Mouse (Mus musculus) cerebellum, adult 2 months (tissue): Measurements from ENCODE around the gene Adamts13. TPM values are rescaled to one million over a fixed set of nuclear protein-coding genes. Genes with fewer than 3 reads are reported as not detected.

Experiments
- DNase-seq, 2 experiments: peaks; one replicate each; pipeline ENCODE4 v3.0.0; 2021
- H3K27ac ChIP-seq: fragments of 200-500 bp; 2 replicates; pipeline ENCODE4 v1.5.1; 2012; ENCODE audit warnings: low read length, control low read depth, inconsistent platforms; ENCODE audit not compliant: insufficient read depth
- H3K27me3 ChIP-seq: fragments of 200-500 bp; 2 replicates; pipeline ENCODE4 v1.6.1; 2012; ENCODE audit warnings: inconsistent platforms, mild to moderate bottlenecking, low read length, moderate library complexity; ENCODE audit not compliant: control insufficient read depth, insufficient read depth
- H3K4me1 ChIP-seq: fragments of 200-500 bp; 2 replicates; pipeline ENCODE4 v1.6.1; 2011; ENCODE audit warnings: low read length; ENCODE audit not compliant: control insufficient read depth, insufficient read depth
- H3K4me3 ChIP-seq: fragments of 200-500 bp; replicated peaks from 2 replicates; pipeline ENCODE3; 2011; ENCODE audit warnings: mild to moderate bottlenecking, low read depth, low read length, control low read depth; ENCODE audit not compliant: insufficient read depth
- CTCF ChIP-seq: fragments of 200-500 bp; IDR thresholded peaks from 2 replicates; pipeline ENCODE4 v1.5.1; 2011; ENCODE audit warnings: low read depth, mild to moderate bottlenecking, control low read depth, low read length, moderate library complexity, borderline replicate concordance; ENCODE audit not compliant: insufficient read depth
- POLR2A ChIP-seq: fragments of 200-500 bp; IDR thresholded peaks from 2 replicates; pipeline ENCODE4 v1.6.1; 2011; ENCODE audit warnings: low read length, control low read depth, borderline replicate concordance; ENCODE audit not compliant: insufficient read depth
- WGBS: fragments of 180-500 bp; shearing (Covaris S2); methylation state at CpG from one replicate; pipeline ENCODE4 v1.1.7; 2018; 5-methylcytosine and 5-hydroxymethylcytosine counted together
- polyA plus RNA-seq: library from polyadenylated mRNA; depleted of rRNA; stranded (reverse); fragments of >200 nt; gene quantifications from 2 replicates; pipeline ENCODE4 v1.2.3, GENCODE M21; 2012; rRNA removed

Adamts13 gene
- polyA plus RNA-seq = 0.59 TPM in 1 of 2 replicates, not detected in the other

- no peaks in the 10 kb centered on the region for H3K27me3 ChIP-seq
- H3K27ac ChIP-seq = no peak within 1 kb of the TSS
- DNase-seq = no peak
- H3K4me3 ChIP-seq = no peak within 1 kb of the TSS
- TF ChIP-seq CTCF = no peak
- TF ChIP-seq POLR2A = no peak
- H3K4me1 ChIP-seq = no peaks in the 10 kb centered on the region
- 35% methylated on average over 3 of the region's 3 CpGs for WGBS
These were observed at the start of gene Adamts13 for GRCm38 (mm10) chr2:26973116-26973515. Adamts13 (plus strand) TSS chr2:26973416.

- no peak overlapping the region for H3K27ac ChIP-seq
- H3K4me3 ChIP-seq = no peak overlapping the region
- no peaks in the 10 kb centered on the region for H3K27me3 ChIP-seq
- WGBS = 73% methylated on average over 6 of the region's 6 CpGs
- no peak for TF ChIP-seq POLR2A
- no peak for TF ChIP-seq CTCF
- DNase-seq = no peak
- H3K4me1 ChIP-seq = peaks cover 13% of the 10 kb centered on the region
These were observed 45.3 kb upstream of the Adamts13 start for GRCm38 (mm10) chr2:26927745-26928476.

- Histone ChIP-seq H3K4me1 (peaks cover 13% of the 10 kb centered on the region), H3K27ac (no peak overlapping the region), H3K27me3 (no peaks in the 10 kb centered on the region), H3K4me3 (no peak overlapping the region)
- 6% methylated on average over 1 of the region's 1 CpGs for WGBS
- TF ChIP-seq CTCF (peak; percentile 68; the same call in 1 of the 2 replicates), POLR2A (no peak)
- DNase-seq = peak; percentile 71 to 74
These were observed 42.8 kb upstream of the Adamts13 start for GRCm38 (mm10) chr2:26930390-26930789.

- no peak for TF ChIP-seq POLR2A
- no peak for TF ChIP-seq CTCF
- Histone ChIP-seq H3K27me3 (no peaks in the 10 kb centered on the region), H3K4me3 (peak overlapping the region; percentile 85), H3K4me1 (peaks cover 13% of the 10 kb centered on the region), H3K27ac (peak overlapping the region; percentile 81; the same call in 1 of the 2 replicates)
- peak; percentile 62 to 63 for DNase-seq
- under 1% methylated on average over 49 of the region's 49 CpGs for WGBS
These were observed 40.5 kb upstream of the Adamts13 start for GRCm38 (mm10) chr2:26932473-26933303.

- 1% methylated on average over 66 of the region's 70 CpGs for WGBS
- Histone ChIP-seq H3K27ac (peak within 1 kb of the TSS; percentile 81), H3K4me1 (peaks cover 10% of the 10 kb centered on the region), H3K27me3 (no peaks in the 10 kb centered on the region), H3K4me3 (peak within 1 kb of the TSS; percentile 88)
- no peak for TF ChIP-seq CTCF
- TF ChIP-seq POLR2A = peak; percentile 69
- peak; percentile 93 for DNase-seq
These were observed 39.7 kb upstream of the Adamts13 start, which contains the start of the genes Surf4 and Stkld1 for GRCm38 (mm10) chr2:26933304-26934055. Surf4 (minus strand) TSS chr2:26933928. Stkld1 (plus strand) TSS chr2:26934047.

- WGBS = 83% methylated on average over 2 of the region's 2 CpGs
- no peaks in the 10 kb centered on the region for H3K27me3 ChIP-seq
- DNase-seq = no peak
- no peak overlapping the region for H3K4me3 ChIP-seq
- no peak for TF ChIP-seq CTCF
- no peak for TF ChIP-seq POLR2A
- H3K27ac ChIP-seq = no peak overlapping the region
- H3K4me1 ChIP-seq = peaks cover 10% of the 10 kb centered on the region
These were observed 37.9 kb upstream of the Adamts13 start for GRCm38 (mm10) chr2:26935286-26935685.

- WGBS = 68% methylated on average over 1 of the region's 1 CpGs
- no peak overlapping the region for H3K4me3 ChIP-seq
These were observed 36.8 kb upstream of the Adamts13 start for GRCm38 (mm10) chr2:26936425-26936824.

More at GRCm38 (mm10) chr2:26936425-26936824, 36.8 kb upstream of the Adamts13 start:
- no peak for DNase-seq
- H3K27me3 ChIP-seq = no peaks in the 10 kb centered on the region
- TF ChIP-seq POLR2A (no peak), CTCF (no peak)
- no peak overlapping the region for H3K27ac ChIP-seq
- peaks cover 4% of the 10 kb centered on the region; the same call in 1 of the 2 replicates for H3K4me1 ChIP-seq
